Mouse (Mus musculus): Measurements from ENCODE around the gene Hnf4a.

- TF ChIP-seq POLR2A (IDR thresholded peaks at IDR 0.05; ENCODE audit: borderline replicate concordance, extremely low read depth, insufficient read depth, insufficient read length, poor library complexity, severe bottlenecking) (no peak), CTCF (IDR thresholded peaks at IDR 0.05; ENCODE audit: borderline replicate concordance, extremely low read depth, insufficient read depth, insufficient read length) (no peak)
Measured at GRCm38 (mm10) chr2:163595119-163595518, 88.5 kb downstream of the Hnf4a start.
